Mouse (Mus musculus) cerebellum, adult 18-20 months (tissue): ENCODE data around the gene Gga1.
"Not testable (repeated sequence)": the region's sequence is repeated elsewhere in the genome, so short reads cannot be mapped to it uniquely, and the experiment has no call there.

Experiments used
- DNase-seq, 2 experiments: peaks; one replicate each; pipeline ENCODE4 v3.0.0; 2021

The Gga1 gene

DNA sequence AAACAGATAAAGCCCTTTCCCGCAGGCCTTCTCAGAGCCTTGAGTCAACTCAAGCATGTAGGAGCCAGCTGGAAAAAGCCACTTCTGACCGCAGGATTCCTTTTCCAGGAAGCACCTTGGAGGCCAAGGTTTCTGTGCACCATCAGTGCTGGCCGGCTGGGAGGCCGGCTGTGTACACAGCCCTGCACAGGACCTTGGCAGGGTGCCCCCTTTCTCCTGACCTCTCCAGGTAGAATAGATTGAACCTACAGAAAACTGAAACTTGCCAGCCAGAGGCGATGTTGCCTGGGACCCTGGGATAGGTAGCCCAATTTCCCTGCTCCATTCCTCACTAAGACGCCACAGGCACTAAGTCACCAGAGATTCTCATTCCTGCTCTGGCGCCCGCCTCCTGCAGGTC lies 31.1 kb upstream of the Gga1 start:
- DNase-seq = no peak

DNA sequence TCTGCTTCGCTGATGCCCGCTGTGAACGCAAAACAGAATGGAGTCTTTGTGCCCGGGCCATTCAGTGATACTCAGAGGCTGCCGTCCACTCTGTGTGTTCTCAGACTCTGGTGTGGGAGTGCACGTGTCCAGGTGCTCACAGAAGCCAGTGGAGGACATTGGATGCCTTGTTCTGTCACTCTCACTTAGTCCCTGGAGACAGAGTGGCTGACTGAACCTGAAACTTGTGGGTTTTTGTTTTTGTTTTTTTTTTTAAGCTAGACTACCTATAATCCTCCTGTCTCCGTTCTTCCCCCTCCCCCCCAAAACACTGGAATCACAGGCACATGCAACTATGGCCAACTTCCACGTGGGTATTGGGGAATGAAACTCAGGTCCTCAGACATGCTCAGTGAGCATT lies 30.6 kb upstream of the Gga1 start:
- no peak for DNase-seq

DNA sequence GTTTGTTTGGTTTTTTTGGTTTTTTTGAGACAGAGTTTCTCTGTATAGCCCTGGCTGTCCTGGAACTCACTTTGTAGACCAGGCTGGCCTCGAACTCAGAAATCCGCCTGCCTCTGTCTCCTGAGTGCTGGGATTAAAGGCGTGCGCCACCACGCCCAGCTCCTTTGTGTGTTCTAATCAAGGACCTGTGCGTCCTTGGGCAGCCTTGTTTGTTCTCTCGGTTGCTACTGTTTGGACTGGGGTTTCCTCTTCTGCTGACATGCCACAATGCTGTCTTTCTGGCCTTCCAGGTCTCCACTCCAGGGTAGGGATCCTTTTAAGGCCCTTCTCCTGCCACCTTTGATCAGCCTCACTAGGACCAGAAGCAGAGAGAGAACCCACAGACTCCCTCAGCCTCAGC lies 30.2 kb upstream of the Gga1 start:
- not testable (repeated sequence) for DNase-seq

DNA sequence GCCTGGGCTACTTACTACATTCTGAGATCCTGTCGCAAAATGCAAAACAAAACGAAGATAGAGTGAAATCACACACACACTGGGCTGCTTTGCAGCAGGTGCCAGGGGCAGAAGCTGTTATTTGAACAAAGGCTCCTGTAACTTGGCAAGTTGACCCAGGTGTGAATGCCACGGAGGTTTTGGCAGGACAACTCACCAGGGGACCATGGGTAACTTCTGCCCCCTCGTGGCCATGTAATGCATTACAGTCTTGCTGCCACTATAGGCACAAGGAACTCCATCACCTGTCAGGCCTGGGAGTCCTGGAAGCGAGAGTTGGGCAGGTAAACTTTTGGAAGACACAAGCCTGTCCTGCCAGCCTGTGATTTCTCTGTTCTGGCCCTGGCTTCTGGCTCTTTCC lies 28.5 kb upstream of the Gga1 start:
- DNase-seq = peak; percentile 76 to 85

DNA sequence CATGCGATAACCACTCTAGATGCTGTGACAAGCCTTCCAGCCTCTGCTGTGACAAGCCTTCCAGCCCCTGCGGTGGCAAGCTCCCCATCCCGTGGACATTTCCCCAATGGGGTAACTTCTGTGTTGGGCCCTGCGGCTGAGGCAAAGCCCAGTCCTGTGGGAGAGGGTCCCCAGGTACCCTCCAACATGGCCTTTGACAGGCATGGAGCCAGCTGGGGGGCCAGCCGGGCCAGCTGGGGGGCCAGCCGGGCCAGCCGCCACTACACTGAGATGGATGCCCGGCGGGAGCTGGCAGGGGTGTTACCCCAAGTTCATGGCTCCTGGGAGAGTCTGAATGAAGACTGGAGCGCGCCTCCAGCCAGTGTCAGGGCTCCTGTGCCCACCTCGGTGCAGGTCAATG lies 27.5 kb upstream of the Gga1 start:
- DNase-seq = no peak

DNA sequence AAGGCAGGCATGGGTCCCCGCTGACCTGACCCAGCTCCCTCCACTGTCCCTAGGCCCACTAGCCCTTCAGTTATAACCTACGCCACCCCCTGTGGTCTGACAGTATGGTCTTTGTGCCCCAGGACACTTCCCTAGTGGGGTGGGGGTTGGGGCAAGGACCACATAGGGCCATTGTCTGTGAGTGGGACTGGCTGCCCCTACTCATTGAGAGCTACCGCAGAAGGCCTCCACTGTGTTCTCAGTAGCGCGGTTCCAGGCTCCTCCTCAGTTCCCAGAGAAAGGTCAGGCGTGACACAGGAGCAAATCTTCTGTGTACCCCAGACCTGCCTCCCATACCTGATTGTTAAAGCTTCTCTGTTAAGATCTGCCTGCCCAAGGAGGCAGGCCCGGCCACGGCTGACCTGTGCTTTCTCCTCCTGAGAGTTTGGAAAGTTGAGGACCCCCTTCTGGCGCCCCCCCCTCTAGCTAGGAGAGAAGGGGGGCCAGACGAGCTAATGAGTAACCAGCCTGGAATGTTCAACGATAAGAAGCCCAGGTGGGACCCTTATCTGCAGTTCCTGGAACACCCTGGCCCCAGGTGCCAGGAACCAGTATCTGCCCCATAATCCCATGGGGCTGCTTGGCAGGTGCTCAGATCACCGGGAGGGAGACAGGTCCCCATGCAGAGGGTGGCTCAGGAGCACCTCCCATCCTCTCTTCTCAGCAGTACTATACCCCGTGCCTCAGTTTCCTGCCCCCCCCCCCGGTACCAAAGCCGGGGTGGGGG lies 26.7 kb upstream of the Gga1 start:
- DNase-seq = no peak

DNA sequence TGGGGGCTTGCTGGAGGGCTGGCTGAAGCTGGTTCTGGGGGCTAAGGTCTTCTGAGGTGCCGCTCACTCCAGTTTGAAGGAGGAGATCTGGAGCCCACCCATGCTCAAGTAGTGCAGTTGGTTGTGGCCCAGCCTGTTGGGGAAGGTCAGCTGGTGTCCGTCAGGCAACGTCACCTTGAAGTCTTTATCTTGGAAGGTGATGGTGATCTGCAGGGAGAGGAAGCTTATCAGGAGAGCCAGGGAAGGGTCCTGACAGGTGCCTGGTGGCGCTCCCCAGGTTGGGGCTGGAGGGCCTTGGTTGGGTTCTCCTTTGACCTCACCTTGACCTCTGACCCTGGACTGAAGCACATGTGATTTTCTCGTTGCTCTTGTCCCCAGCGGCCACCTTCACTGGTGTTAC lies 26.0 kb upstream of the Gga1 start:
- no peak for DNase-seq

DNA sequence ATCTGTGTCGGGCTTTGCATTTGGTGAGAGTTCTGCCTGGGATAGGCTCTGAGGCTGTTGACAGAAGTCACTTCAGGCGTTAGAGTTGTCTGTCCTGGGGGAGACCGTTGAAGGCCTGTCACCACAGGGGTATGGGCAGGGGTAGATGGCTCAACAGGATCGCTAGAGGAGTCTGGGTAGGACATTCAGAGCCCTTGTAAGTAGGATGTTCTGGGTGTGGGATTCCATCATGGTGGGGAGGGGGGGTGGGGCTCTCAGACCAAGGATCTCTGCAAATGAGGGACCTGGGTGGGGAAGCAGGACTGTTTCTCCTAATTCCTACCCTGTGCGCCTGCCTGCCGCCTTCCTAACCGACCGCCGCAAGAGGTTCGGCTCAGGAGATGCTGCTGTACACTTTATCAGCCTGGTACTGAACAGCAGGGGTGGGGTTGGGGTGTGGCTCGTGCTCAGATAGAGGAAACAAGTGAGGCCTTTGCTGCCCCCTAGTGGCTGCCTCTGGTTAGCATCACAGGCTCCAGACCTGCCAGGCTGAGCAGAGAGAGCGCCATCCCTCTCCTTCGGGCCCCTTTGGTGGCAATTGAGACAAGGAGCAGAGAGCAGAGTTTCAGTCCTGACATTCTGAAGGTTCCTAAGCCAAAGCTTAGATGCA lies 25.4 kb upstream of the Gga1 start:
- peak; percentile 93 for DNase-seq

DNA sequence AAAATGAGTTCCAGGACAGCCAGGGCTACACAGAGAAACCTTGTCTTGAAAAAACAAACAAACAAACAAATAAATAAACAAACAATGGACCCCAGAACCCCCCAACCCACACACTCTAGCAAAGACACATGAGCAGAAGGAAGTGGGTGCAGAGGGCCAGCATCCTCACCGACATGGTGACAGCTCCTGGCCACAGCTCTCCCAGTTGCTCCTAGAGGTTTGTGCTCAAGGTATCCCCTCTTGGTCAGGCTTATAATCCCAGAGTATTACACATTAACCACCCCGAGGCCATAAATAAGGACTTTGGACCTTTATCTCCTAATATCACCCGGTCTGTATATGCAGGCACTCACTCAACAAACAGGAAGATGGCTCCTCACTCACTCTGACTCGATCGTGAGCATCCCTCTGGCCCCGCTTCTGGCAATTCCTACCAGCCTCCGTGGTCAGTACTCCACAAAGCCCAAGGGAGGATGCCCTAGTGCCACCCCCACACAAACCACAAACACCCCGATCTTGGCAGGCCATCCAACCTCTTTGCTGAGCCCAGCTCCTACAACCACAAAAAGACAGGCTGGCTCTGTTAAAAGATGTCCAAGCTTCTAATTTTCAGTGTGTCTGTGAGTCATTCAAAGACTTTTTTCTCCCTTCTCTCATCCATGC lies 21.6 kb upstream of the Gga1 start, which contains the start of gene Lgals2:
Gene Lgals2, minus strand, starts transcription at position 227 of the 663 bp plus-strand sequence.
- DNase-seq = no peak

DNA sequence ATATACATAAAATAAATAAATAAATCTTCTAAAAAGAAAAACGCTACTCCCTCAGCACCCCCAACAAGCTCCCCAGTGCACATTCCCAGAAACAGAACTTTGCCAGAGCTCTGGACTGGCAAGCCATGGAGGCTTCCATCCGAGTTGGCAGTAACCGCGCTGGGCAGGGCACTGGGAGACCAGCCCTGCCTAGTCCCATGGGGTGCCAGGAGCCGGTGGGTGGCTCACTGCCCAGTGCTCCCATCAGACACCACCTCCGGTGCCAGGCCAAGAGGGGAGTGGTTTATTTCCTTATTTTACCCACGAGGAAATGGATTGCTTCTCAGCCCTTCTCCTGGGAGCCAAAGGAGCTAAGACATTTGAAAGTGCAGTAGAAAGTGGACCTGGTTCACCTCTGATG lies 20.0 kb upstream of the Gga1 start:
- peak; percentile 64 to 66 for DNase-seq

DNA sequence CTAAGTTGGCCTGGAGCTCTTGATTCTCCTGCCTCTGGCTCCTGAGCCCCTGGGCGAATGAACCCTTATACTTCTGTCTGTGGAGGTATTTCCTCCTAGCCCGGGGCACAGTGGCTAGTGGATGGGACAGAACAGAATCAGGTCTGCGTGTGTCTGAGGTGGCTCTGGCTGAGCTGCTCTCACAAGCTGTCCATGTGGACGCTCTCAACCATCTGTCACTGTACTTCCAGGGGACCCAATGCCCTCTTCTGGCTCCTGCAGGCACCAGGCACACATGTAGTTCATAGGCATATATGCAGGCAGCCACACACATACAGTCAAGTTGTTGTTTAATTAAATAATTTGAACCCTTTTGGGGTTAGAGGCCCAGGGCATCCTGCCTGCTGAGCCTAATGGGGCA lies 17.7 kb upstream of the Gga1 start:
- peak; percentile 74 to 85 for DNase-seq

DNA sequence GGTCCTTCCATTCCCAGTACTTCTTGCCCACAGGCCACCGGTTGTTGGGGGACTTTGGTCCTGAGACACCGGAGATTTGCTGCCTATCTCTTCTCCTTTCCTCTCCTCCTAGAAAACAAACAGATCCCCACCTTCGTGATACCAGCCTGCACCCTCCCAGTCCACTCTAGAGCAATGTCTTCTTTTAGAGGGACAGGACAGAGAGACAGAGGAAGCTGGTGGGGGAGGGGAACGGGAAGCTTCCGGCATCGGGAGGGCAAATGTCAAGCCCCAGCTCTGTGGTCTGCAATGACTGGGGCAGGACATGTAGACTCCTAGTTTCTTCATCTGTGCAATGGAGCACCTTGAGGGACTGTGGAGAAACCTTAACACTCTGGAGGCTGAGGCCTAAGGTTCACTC lies 17.3 kb upstream of the Gga1 start:
- DNase-seq = no peak

DNA sequence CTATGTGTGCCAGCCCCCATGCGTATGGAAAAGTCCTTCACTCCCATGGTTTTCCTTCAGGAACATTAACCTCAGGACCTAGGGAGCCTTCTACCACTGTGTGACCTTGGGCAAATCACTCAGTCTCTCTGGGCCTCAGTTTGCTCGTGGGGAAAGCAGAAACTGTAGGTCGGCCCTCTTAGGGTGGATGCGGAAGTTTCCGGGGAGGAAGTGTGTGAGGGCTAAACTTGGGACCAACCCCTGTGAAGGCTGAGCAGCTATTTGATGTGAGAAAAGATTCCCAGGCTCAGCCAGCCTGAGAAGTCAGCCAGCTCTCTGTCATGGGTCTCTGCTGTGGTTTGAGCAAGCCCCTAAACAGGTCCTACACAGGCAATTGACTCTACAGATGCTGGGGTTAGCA lies 14.7 kb upstream of the Gga1 start:
- no peak for DNase-seq

DNA sequence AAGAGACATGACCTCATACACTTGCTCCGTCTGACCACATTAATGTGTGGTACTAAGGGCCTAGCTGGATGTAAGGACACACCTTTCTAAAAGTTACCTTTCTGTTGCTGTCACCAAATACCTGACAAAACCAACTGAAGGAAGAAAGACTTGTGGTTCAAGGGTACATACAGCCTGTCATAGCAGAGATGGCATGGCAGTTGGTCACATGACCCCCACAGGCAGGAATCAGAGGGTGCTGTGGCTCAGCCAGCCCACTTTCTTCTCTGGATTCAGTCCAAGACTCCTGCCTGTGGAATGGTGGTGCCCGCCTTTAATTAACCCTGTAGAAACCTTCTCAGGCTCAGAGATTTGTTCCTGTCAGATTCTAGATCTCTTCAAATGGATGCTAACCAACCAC lies 13.8 kb upstream of the Gga1 start:
- no peak for DNase-seq

DNA sequence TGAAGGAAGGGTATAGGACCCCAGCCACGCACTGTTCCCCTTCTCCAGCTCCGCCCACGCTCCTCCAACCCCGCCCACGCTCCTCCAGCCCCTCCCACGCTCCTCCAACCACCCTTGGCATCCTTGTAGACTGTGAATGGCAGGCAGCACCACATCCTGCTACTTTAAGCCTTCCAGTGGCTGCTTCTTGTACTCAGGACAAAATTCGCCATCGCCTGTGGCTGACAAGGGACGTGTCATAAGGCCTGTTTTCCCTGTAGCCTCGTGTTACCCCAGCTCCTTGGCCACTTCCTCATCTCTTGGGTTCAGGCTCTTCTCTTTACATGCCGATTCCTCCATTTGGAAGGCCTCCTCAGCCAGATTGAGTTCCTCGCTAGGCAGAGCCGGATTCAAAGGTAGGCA lies 13.1 kb upstream of the Gga1 start:
- no peak for DNase-seq

DNA sequence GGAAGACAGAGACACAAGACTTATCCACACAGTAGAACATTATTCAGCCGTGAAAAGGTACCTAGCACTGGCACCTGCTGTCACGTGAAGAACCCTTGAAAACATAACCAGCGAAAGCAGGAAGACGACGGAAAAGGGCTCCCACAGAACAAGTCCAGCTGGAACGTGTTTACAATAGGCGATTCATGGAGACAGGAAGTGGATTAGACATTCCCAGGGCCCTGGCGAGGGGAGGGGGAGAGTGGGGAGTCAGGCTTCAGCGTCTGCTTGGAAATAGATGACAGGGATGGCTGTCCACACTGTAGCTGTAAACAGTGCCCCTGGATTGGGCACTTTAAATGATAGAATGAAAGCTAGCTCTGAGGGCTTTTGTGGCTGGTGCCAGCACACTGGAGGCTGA lies 8.6 kb upstream of the Gga1 start:
- DNase-seq = no peak

DNA sequence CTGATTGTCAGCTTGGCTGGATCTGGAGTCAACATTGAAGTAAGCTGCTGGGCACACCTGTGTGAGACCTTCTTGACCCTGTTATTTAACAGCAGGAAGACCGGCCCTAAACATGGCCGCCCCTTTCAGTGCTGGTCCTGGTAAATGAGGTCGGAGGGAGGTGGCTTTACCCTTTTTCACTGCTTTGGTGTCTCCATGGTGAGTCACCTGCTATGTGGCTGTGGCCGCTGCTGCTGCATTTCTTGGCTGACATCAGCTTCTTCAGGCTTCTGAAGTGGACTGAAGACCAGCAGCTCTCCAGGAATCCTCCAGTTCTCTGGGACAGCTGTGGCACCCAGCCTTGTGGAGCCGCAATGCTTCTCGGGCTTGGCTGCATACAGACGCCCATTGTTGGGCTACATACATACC lies 8.2 kb upstream of the Gga1 start:
- no peak for DNase-seq

DNA sequence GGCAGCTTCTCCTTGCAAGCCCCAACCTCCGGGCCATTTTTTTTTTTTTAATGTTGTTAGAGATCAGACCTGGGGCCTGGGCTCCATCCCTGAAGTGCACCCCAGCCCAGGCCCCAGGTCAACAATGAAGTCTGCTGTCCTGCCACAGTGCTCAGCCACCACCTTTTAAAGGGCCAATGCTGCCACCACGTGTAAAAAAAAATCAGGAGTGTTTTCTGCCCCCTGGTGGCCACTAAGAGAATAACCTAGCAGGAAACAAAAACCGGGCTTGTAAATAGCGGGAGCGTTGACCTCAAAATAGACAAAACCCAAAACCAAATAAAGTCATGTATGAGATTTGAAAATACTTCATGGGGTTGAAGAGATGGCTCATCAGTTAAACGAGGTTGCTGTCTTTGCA lies 7.2 kb upstream of the Gga1 start:
- peak; percentile 59 to 77 for DNase-seq

DNA sequence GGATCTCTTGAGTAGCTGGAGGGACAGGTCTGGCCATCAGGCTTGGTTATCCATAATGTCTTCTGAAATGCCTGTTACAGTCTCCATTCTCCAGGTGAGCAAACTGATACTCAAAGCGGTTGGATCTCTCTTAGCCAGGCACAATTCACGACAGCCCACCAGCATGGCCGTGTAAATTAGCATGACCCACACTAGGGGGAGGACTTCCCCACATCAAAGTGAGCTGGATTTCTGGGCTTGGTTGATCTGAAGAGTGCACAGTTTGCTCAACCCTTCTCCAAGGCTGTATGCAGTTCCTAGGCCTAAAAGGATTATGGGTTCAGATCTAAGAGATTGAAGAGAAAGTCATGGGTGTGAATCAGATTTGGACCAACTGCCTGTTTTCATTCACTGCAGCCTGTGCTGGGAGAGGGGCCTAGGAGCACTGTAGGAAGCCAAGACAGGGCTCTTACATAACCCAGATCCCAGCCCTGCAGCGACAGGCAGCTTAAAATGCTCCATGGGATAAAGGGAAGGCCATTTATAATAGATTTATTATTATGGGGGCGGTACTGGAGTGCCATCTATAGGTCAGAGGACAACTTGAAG lies 4.9 kb upstream of the Gga1 start:
- no peak for DNase-seq

DNA sequence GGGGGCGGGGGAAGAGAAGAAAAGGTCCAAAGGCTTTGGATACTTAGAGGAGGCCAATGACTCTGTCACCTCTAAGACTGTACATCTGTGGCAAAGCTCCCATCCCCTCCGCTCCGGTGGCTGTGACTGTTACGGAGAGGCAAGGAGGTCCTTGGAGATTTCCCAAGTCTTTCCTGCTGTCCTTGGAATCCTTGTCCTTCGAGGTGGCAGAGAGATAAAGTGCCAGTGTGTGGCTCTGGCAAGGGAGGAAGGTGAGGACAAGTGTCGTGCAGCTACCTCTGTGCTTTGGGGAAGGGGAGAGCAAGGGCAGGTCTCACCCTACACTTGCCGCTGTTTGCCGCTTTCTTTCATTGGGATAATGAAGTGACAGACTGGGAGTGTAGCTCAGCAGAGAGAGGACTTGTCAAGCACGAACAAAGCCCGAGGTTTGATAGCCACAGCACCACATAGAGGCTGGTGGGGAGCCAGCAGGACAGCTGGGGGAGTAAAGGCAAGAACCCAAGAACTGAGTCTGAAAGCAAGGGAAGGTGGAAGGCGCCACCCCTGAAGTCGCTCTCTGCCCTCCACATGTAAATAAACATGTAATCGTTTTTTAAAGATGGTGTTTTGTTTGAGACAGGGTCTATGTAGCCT lies 3.1 kb upstream of the Gga1 start:
- DNase-seq = no peak

DNA sequence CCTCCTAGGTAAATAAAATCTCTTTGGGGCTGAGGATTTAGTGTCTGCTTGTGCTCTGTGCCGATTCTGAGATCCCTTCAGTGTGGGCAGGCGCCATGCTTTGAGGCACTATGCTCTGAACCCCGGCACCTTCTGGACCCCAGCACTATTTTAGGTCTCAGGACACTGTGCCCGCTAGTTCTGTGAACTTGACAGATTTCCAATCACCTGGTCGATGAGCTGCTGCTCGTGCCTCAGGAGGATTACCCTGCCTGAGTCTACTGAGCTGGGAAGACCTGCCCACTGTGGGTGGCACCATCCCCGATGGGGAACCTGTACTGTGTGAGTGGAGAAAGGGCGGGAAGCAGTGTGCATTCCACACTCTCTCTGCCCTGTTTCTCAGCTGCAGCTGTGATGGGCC lies 2.0 kb upstream of the Gga1 start:
- no peak for DNase-seq

DNA sequence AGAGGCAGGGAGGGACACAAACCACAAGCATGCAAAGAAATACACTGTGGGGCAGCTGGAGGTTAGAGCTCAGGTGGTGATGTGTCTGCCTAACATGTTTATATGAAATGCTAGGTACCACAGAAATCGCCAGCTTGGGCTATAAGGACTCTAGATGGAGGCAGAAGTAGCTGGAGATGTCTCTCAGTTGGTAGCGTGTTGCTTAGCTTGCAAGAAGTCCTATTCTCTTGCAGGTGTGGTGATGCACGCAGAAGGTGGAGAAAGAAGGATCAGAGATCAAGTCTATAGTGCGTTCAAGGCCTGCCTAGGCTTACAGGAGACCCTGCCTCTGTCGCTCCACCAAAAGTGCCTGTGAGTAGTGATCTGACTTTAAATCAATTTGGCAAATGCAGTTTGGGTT lies 1.5 kb upstream of the Gga1 start:
- DNase-seq = no peak

DNA sequence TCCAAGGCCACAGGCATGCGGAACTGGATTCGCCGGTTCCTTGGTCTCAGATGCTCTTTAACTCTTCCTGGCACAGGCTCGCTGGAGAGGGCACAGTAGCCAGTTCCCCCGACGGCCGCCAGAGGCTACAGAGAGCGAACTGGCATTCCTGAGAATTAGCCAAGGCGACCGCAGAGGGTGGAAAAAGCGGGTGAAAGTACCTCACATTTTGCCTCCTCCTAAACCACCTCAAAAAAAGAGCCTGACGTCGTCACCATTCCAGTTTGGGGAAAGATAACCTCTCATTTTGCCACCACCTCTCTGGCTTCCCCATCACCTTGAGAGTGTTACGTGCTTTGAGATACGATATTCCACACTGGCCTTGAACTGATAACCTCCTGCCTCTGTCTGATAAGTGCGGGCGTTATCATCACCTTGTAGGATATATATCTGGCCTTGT lies 713 bp upstream of the Gga1 start:
- peak; percentile 85 to 86 for DNase-seq
